Mouse (Mus musculus): ENCODE measurements around the gene Chac2.
"Not testable (repeated sequence)": the region's sequence is repeated elsewhere in the genome, so short reads cannot be mapped to it uniquely, and the experiment has no call there.

The Chac2 gene

GRCm38 (mm10) chr11:30985877-30986624 lies at the start of gene Chac2:
TSS of gene Chac2 (minus strand) at chr11:30986350.
- peak; percentile 72 to 74 for DNase-seq (ENCODE audit: low spot score in 2 of 2)

DNA sequence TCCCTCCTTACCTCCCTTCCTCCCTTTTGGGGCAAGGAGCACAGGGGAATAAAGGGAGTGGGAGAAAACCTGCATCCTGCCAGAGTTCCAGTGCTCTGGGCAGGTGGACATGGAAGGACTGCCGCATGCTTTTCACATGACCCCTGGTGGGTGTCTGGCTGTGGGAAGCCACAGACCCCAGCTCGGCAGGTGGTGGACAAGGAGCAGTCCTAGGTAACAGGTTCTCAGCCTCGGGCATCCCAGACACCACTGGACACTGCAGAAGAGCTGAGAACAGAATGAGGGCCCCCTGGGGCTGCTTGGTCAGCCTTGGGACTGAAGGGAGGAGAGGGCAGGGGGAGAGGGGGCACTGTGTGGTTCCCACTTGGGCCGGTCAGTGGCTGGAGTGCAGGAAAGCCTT lies 48.8 kb upstream of the Chac2 start:
- DNase-seq (ENCODE audit: low spot score in 2 of 2) = no peak

DNA sequence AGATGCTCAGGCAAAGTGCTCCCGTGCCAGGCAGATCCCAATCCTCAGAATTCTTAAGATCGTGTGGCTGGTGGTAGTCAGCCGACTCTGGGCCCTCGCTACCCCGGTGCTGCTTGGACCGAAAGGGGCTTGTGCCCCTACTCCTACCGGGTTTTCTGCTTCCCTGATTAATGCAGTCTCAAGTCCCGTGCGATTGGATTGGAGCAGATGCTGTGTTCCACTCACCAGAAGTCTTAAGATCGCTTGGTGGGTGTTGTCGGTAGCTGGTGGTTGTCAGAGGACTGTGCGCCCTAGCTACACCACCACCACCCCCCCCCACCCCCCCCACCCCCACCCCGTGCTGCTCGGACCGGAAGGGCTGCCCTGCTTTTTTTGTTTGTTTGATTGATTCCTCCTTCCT lies 31.3 kb upstream of the Chac2 start:
- not testable (repeated sequence) for DNase-seq (ENCODE audit: low spot score in 2 of 2)

DNA sequence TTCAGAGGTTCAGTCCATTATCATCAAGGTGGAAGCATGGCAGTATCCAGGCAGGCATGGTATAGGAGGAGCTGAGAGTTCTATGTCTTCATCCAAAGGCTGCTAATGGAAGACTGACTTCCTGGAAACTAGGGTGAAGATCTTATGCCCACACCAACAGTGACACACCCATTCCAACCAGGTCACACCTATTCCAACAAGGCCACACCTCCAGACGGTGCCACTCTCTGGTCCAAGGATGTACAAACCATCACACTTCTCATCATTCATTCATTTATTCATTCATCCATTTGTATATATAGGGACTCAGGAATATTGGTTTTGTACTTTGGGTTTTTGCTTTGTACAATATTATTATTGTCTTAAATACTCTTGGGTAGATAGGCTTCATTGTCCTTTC lies 23.5 kb upstream of the Chac2 start:
- not testable (repeated sequence) for DNase-seq (ENCODE audit: low spot score in 2 of 2)

DNA sequence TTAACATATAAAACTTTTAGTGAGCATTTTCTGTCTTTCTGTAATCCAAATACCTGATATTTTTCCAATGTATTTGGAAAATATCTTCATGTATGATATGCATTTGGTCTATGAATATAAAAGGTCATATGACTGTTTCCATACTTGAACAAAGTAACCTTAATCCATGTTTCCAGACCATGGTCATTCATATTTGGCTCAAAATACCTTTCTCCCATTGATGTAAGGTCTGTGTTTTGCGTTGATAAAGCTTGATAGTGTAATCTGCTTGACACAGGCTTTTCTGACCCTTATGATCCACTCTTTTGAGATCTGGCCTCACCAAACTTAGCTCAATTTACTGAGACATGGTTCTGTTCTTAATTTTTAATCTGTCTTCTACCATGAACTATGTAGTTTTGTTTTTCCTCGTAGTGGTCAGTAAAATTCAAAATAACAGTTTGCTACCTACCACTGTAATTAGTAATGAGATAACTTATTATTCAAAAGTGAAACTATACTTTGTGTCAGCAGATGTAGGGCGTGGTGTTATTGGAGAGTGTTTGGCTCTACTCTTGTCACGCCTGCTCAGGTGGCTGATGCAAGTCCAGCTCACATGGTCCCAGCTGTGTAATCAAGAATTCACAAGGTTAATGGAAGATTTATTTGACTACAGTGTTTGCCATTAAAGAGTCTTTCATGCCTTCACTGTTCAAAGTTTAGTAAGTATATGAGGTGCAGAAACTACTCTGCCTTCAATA lies 15.2 kb upstream of the Chac2 start:
- DNase-seq (ENCODE audit: low spot score in 2 of 2) = no peak

DNA sequence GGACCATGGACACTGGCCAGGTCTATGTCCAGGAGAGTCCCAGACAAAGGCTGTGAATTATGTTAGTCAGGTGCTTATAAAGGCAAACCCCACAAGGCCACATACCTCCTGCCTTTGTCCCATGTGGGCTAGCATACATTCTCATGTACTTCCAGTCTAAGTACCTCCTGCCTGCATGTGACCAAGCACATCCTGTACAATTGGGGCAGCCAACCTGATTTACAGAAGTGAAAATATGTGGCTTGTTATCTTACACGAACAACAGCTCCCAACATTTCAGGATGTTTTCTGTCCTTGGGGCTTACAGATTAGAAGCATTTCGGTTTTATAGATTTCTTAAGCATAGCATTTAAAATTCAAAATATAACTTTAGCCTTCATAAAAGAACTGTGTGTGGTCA lies 13.9 kb upstream of the Chac2 start:
- DNase-seq (ENCODE audit: low spot score in 2 of 2) = no peak

GRCm38 (mm10) chr11:30998704-30999103 lies 12.6 kb upstream of the Chac2 start:
- DNase-seq (ENCODE audit: low spot score in 2 of 2) = no peak

DNA sequence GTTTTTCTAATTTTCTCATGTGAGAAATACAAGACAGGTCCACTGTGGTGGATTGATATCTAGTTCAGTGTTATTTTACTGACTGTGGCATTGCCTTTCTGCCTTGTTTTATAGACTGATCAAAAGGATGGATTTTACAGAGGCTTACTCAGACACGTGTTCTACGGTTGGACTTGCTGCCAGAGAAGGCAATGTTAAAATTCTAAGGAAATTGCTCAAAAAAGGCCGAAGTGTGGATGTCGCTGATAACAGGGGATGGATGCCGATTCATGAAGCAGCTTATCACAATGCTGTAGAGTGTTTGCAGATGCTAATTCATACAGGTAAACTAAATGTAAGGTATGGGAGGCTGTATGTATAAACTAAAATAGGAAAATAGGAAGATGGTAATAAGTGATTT lies 12.0 kb upstream of the Chac2 start:
- no peak for DNase-seq (ENCODE audit: low spot score in 2 of 2)

- DNase-seq (ENCODE audit: low spot score in 2 of 2) = no peak
These were observed 10.5 kb upstream of the Chac2 start for GRCm38 (mm10) chr11:30996670-30997069.

DNA sequence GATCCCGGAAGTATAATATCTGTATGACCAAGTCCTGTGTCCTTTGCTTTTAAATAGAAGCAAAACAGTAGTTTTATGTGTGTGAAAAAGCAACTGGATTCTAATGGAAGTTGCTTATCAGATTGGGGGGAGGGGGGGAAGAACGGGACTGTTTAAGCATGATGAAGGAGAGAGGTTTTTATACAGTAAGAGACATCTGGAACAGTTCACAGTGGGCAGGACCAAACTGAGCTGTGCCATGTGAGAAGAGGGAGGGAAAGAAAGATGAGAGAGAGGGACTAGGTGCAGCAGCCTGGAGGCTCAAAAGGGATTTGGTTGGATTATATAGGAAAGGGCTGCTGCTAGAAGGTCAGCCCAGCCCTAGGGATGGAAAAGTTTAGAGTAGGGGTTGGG lies 471 bp upstream of the Chac2 start:
- no peak for DNase-seq (ENCODE audit: low spot score in 2 of 2)

DNA sequence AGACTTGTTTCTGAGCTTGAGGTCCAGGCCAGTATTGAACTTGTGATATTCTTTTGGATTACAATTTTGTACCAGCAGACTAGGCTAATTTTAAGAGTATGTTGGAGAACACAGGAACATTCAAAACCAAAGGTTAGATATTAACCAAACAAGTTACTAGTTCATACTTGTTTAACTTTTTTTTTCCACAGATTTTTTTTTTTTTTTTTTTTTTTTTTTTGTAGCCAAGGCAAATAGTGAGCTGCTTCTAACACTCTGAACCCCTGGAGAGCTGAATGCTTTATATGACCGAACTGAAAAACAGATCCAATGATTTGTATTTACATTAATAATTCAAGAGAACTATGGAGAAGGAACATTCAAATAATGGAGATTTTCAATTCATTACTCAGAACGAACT lies 913 bp downstream of the Chac2 start:
- no peak for DNase-seq (ENCODE audit: low spot score in 2 of 2)

DNA sequence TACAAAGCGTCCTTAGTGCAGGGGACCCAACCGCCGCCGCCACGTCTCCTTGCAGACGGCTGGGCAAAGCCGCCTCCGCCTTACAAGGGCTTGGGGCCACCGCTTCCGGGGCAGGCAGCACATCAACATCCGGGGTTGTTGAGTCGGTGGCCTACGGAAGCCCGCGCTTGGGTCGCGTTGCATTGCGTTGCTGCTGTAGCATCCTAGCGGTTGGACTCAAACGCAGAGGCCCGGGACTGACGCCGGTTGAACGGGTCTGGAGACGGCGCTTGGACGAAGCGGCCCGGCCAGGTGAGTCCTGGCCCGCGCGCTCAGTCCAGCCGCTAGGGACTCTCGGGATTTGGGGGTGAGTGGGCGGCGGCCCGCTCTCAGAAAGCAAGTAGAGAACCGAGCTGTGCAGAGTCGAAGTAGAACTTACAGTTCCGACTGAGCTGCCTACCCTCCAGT lies 31.8 kb downstream of the Chac2 start, which contains the start of gene Erlec1:
Gene Erlec1 (minus strand): TSS at position 57 of the 447 bp plus-strand sequence.
- peak; percentile 77 to 81 for DNase-seq (ENCODE audit: low spot score in 2 of 2)

DNA sequence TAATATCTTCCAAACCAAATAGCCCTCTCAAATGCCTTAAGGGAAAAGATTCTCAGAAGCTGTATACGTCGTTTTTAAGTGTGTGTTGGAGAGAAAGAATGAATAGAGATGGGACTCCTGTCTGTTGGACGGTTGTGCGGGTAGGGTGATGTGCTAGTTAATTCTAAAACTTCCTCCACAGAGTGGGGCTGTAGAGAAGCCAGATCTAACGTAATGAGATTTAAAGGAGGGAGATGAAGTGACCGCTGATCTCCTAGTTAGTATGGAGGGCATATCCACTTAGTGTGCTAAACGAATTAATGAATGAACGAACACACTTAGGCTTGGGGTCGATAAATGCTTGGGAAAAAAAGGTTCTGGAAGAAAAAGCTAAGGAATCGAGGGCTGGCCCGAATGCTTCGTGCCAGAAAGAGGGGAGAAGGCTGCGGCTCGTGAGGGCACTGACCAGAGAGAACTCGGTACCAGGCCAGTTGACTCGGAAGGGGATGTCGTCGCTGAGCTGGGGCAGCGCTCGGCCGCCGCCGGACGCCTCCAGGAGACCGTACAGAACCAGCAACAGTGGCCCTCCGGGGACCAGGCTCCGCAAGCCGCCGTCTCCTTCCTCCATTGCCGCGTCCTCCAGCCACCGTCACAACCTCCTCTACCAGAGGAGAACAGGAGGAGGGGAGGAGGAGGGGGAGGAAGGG lies 32.5 kb downstream of the Chac2 start:
- peak; percentile 18 to 23 for DNase-seq (ENCODE audit: low spot score in 2 of 2)

GRCm38 (mm10) chr11:30952829-30953228 lies 33.3 kb downstream of the Chac2 start:
- DNase-seq (ENCODE audit: low spot score in 2 of 2) = no peak

GRCm38 (mm10) chr11:30943522-30943921 lies 42.6 kb downstream of the Chac2 start:
- DNase-seq (ENCODE audit: low spot score in 2 of 2) = no peak

- DNase-seq (ENCODE audit: low spot score in 2 of 2) = no peak
These were observed 57.7 kb downstream of the Chac2 start for GRCm38 (mm10) chr11:30928498-30928897.

DNA sequence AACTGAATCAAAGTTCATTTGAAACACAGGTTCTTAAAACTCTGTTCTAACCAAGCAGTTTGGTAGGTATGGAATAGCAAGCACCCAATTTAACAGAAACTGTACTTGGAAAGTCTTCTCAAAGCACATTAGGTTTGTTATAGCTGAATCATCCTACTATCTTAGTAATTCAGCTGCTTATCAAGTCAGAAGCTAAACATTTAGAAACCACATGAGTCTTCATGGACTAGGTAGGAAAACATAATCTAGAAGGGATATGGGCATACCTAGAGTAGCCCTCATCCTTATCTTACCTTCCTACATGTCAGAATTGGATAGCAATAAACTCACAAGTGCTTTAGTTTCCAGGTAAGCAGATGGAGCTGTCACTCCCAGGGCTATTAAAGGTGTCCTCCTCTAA lies 58.1 kb downstream of the Chac2 start:
- DNase-seq (ENCODE audit: low spot score in 2 of 2) = no peak

All from frontal cortex, postnatal 25 days (tissue).